ENCODE assay signal across 8 mouse cellular contexts in the genomic region with DNA sequence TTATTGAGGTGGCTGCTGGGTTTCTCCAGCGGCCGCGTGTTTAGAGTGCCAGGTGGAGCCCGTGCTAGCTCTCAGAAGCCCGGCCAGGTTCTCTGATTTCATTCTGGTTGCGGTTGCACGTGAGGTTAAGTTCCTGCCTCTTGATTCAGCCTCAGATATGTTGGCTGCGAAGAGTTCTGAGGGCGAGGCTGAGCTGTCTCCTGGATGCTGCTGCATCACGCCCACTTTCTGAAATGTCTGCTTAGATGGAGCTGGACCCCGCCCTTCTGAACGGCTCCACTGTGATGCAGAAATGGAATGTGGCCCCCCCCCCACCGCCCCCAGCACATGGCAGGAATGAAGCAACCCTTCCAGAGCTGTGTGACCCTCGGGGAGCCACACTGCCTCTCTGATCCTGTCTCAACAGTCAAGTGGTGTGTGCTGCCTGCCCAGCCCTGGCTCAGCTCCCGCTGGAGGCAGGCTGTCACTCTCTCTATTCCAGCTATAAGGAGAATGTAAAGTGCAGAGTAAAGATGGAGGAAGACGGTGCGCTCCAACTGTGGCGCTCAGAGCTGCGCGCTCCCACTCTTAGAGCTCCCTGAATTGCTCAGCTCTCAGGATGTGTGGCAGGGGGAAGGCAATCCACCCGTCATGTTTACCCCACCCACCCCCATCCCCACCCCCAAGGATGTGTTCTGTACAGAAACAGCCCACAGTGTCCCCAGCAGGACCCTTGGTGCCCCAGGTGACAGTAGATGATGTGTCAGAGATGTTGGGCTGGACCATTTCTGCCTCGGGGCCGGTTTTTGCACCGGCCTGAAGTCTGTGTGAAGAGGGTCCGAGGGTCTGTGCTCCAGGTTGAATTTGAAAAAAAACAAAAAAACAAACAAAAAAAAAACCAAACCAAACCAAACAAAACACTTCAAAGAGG. TPM values are rescaled to one million over a fixed set of nuclear protein-coding genes. Genes with fewer than 3 reads are reported as not detected.
A peak's percentile ranks its signal among the peaks of the same experiment; 100 is the strongest.
DNase-seq lines count a peak whose midpoint lies in the region; ATAC-seq and TF ChIP-seq lines count a peak whose summit lies in the region.

No protein-coding gene starts in this region.

- H3K27ac ChIP-seq in lung, embryonic 14.5 days (ENCODE audit: low read depth) = no peak overlapping the region
- no peak overlapping the region for H3K27ac ChIP-seq in embryonic facial prominence, embryonic 13.5 days
- H3K27ac ChIP-seq in midbrain, embryonic 12.5 days (replicated peaks) = peak overlapping the region; percentile 63

- H3K36me3 ChIP-seq in lung, embryonic 14.5 days (ENCODE audit: insufficient read depth) = no peaks in the 10 kb centered on the region
- H3K36me3 ChIP-seq in embryonic facial prominence, embryonic 13.5 days = no peaks in the 10 kb centered on the region
- no peaks in the 10 kb centered on the region for H3K36me3 ChIP-seq in midbrain, embryonic 12.5 days

- H3K4me2 ChIP-seq in lung, embryonic 14.5 days = peak overlapping the region; percentile 43; the same call in 1 of the 2 replicates
- peak overlapping the region; percentile 42 for H3K4me2 ChIP-seq in embryonic facial prominence, embryonic 13.5 days
- H3K4me2 ChIP-seq in midbrain, embryonic 12.5 days (replicated peaks) = peak overlapping the region; percentile 40

- in situ Hi-C loops in Patski (cut with MboI; ENCODE audit: low pct_unique_long_range_greater_than_20kb) = no loop called here

- H3K9me3 ChIP-seq in lung, embryonic 14.5 days (ENCODE audit: low read depth, low read length) = no peaks in the 10 kb centered on the region
- H3K9me3 ChIP-seq in embryonic facial prominence, embryonic 13.5 days = no peaks in the 10 kb centered on the region
- peaks cover 3% of the 10 kb centered on the region; the same call in 1 of the 2 replicates for H3K9me3 ChIP-seq in midbrain, embryonic 12.5 days

- no peak for TF ChIP-seq CTCF in lung, embryonic 14.5 days (IDR thresholded peaks at IDR 0.05; ENCODE audit: low read depth)
- TF ChIP-seq CTCF in Patski (IDR thresholded peaks at IDR 0.05) = no peak

- no peaks in the 10 kb centered on the region for H3K27me3 ChIP-seq in lung, embryonic 14.5 days (ENCODE audit: insufficient read depth, low read length)
- H3K27me3 ChIP-seq in Patski = no peaks in the 10 kb centered on the region
- no peaks in the 10 kb centered on the region for H3K27me3 ChIP-seq in embryonic facial prominence, embryonic 13.5 days
- peaks cover 8% of the 10 kb centered on the region; the same call in 1 of the 2 replicates for H3K27me3 ChIP-seq in midbrain, embryonic 12.5 days

- H3K4me1 ChIP-seq in lung, embryonic 14.5 days (ENCODE audit: insufficient read depth) = no peaks in the 10 kb centered on the region
- H3K4me1 ChIP-seq in embryonic facial prominence, embryonic 13.5 days = peaks cover 14% of the 10 kb centered on the region
- H3K4me1 ChIP-seq in midbrain, embryonic 12.5 days = peaks cover 25% of the 10 kb centered on the region

- POLR2A ChIA-PET in Patski (lab: Charles Lee) = interaction anchor here (0.6 to 1.1 kb wide), 2 partner anchors 9 to 11 kb away, joined by 3 to 4 read pairs; a partner anchor contains a TSS

- WGBS in lung, embryonic 14.5 days = 26% methylated on average over 25 of the region's 25 CpGs
- WGBS in embryonic facial prominence, embryonic 13.5 days = 35% methylated on average over 25 of the region's 25 CpGs
- WGBS in midbrain, embryonic 12.5 days = 44% methylated on average over 25 of the region's 25 CpGs

- CTCF ChIA-PET in Patski (lab: Charles Lee) = interaction anchor here (1.0 to 1.8 kb wide), 6 partner anchors 12 to 32 kb away, joined by 3 to 9 read pairs (median 3); no protein-coding TSS in a partner anchor

- ATAC-seq in lung, embryonic 14.5 days (ENCODE audit: insufficient read depth) = peak; percentile 68
- peak; percentile 19 for ATAC-seq in Patski
- no peak for ATAC-seq in embryonic facial prominence, embryonic 13.5 days (ENCODE audit: insufficient number of reproducible peaks, insufficient read depth, low FRiP score, low TSS enrichment, low read depth)
- ATAC-seq in midbrain, embryonic 12.5 days (ENCODE audit: low FRiP score, low read depth) = peak; percentile 45; the same call in 1 of the 2 replicates
- no peak for ATAC-seq in granulocyte monocyte progenitor cell, adult 5-6 weeks (replicated peaks; ENCODE audit: poor library complexity, severe bottlenecking)

- no peak overlapping the region for H3K4me3 ChIP-seq in lung, embryonic 14.5 days (ENCODE audit: low read depth, low read length)
- H3K4me3 ChIP-seq in embryonic facial prominence, embryonic 13.5 days = no peak overlapping the region
- H3K4me3 ChIP-seq in midbrain, embryonic 12.5 days = peak overlapping the region; percentile 9; the same call in 1 of the 2 replicates

- H3K9ac ChIP-seq in lung, embryonic 14.5 days = no peak overlapping the region
- 0 out of 2 replicates have a peak overlapping the region, but pooled peaks have one; percentile 21 for H3K9ac ChIP-seq in embryonic facial prominence, embryonic 13.5 days
- H3K9ac ChIP-seq in midbrain, embryonic 12.5 days (replicated peaks) = peak overlapping the region; percentile 24; the same call in 1 of the 2 replicates

- DNase-seq in lung, embryonic 14.5 days = no peak
- DNase-seq in lung, postnatal 36 days = no peak
- DNase-seq in Patski (ENCODE audit: low read depth, low spot score) (no peak), adipocyte (ENCODE audit: low spot score) (no peak)
- DNase-seq in B cell, adult 2 months = no peak

RNA-seq across cellular contexts. Expression of a gene that starts 9.6 kb away (rescaled TPM):
- 5.3 and 5.6 TPM in 2 replicates for polyA plus RNA-seq in lung, embryonic 14.5 days (2014; fragmentation: Nextera tagmentation; extraction: Ambion mirVana)
- polyA plus RNA-seq in Patski (2021) = 29.5 TPM
- polyA plus RNA-seq in embryonic facial prominence, embryonic 13.5 days (2015; fragmentation: Nextera tagmentation; extraction: Ambion mirVana) = 7.3 and 9.2 TPM in 2 replicates
- polyA plus RNA-seq in midbrain, embryonic 12.5 days (2016; fragmentation: Nextera tagmentation; extraction: Ambion mirVana) = 1.5 and 1.8 TPM in 2 replicates
- 8.5 TPM in 1 of 2 replicates, not detected in the other for total RNA-seq in granulocyte monocyte progenitor cell, adult 5-6 weeks (2014; fragmentation: Nextera tagmentation)
- 0.56 and 0.82 TPM in 2 replicates for total RNA-seq in granulocyte monocyte progenitor cell, adult 5-6 weeks (2017)

Comparison
In these comparisons a context has a peak if more than half of its experiments do, and no peak if none do; other contexts are left out.
1. ATAC-seq: peak in lung, embryonic 14.5 days (single experiment), Patski (single experiment) and midbrain, embryonic 12.5 days (single experiment); none in embryonic facial prominence, embryonic 13.5 days (single experiment) and granulocyte monocyte progenitor cell, adult 5-6 weeks (single experiment).
2. Peak in every context shown above with its lines, with median percentiles within 50 percentile points of each other: H3K4me2 ChIP-seq.